Mouse (Mus musculus) stomach, postnatal 0 days (tissue): ENCODE data around the gene Kmo.

ENCODE experiments used
- CTCF ChIP-seq: IDR thresholded peaks from 2 replicates; pipeline ENCODE4 v1.5.1; 2016; ENCODE audit warnings: antibody characterized with exemption, low read depth, mild to moderate bottlenecking, moderate library complexity
- EP300 ChIP-seq: optimal IDR thresholded peaks from 2 replicates; pipeline ENCODE3; 2016; ENCODE audit warnings: antibody characterized with exemption

DNA sequence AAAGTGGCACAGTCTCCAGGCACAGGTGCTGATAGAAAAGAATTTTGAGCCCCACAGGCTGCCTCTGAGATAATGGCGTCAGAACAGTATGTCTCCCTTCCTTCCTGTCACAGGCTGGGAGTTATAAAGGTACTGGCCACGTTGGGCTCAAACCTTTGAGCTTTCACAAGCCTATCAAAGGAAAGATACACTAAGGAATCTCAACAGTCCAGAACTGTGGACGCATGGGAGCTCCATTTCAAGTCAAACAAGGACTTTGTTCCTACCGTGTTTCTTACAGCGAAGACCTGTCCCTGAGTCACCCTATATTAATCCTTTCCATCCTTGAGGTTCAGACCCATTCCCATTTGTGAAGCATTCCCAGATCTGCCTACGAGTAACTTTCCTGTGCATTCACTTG, 57.3 kb downstream of the Kmo start:
- TF ChIP-seq EP300 (no peak), CTCF (no peak)
